Mouse (Mus musculus): Measurements from ENCODE around the gene Mob4. TPM values are rescaled to one million over a fixed set of nuclear protein-coding genes. Genes with fewer than 3 reads are reported as not detected.
A peak's percentile ranks its signal among the peaks of the same experiment; 100 is the strongest.

The Mob4 gene
- polyA plus RNA-seq, 1 experiment = 39.8 TPM

- TF ChIP-seq POLR2A (IDR thresholded peaks at IDR 0.05; ENCODE audit: extremely low read depth, insufficient read depth, low read length) (no peak), CTCF (IDR thresholded peaks at IDR 0.05; ENCODE audit: extremely low read depth, insufficient read depth, low read length) (no peak)
- H3K4me3 ChIP-seq (ENCODE audit: insufficient read depth, low read length) = no peak overlapping the region
- H3K4me1 ChIP-seq (ENCODE audit: control insufficient read depth, insufficient read depth, low read length) = no peaks in the 10 kb centered on the region
- no peak overlapping the region for H3K27ac ChIP-seq (ENCODE audit: insufficient read depth, low read length)
Measured at GRCm38 (mm10) chr1:55194064-55194915, 63.3 kb downstream of the Mob4 start.

DNA sequence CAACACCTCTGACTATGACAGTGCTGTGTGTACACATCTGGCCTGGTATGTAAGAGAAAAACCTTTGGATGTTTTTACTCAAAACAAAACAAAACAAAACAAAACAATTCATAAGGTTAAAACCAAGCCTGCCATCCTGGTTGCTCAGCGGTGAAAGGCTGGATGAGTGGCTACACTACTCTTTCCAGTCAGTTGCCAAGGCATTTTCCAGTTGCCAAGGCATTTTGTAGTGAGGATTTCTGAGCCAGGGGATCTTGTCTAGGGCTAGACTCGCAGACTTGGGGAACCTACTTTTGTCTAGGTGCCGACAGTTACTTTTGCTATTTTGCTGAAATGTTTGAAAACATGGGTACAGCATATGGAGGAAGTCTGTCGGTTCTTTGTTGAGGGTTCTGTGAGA is 64.0 kb downstream of the Mob4 start:
- Histone ChIP-seq H3K4me1 (ENCODE audit: control insufficient read depth, insufficient read depth, low read length) (no peaks in the 10 kb centered on the region), H3K27ac (ENCODE audit: insufficient read depth, low read length) (no peak overlapping the region), H3K4me3 (ENCODE audit: insufficient read depth, low read length) (no peak overlapping the region)
- TF ChIP-seq CTCF (IDR thresholded peaks at IDR 0.05; ENCODE audit: extremely low read depth, insufficient read depth, low read length) = no peak
- TF ChIP-seq POLR2A (IDR thresholded peaks at IDR 0.05; ENCODE audit: extremely low read depth, insufficient read depth, low read length) = no peak

DNA sequence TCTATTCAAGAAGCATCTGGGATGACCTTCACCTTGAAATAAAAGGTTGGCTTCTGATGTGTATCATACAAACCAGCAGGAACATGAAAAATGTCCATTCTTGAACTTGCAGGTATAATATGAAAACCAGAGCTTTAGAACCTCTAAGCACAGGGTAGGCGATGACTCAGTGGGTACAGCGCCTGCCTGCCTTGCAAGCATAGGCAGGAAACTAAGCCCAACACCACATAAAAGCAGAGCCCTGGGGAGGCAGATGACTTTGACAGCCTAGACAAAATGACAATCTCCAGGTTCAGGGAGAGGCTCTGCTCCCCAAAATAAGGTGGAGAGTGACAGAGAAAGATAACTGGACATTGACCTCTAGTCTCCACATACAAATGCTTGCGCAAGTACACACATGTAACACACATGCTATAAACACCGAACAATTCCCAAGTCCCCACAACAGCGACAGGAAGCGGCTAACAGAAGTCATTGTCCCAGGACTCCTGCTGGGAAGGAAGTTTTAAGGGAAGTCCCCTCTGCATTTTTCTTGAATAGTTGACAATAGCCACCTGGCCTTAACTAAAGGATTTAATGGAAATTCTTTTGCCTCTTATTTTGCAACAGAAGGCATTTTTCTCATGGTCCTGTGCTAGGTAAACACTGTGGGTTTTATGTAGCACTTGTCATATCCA is 65.4 kb downstream of the Mob4 start:
- H3K4me1 ChIP-seq (ENCODE audit: control insufficient read depth, insufficient read depth, low read length) = no peaks in the 10 kb centered on the region
- H3K27ac ChIP-seq (ENCODE audit: insufficient read depth, low read length) = no peak overlapping the region
- H3K4me3 ChIP-seq (ENCODE audit: insufficient read depth, low read length) = no peak overlapping the region
- TF ChIP-seq POLR2A (IDR thresholded peaks at IDR 0.05; ENCODE audit: extremely low read depth, insufficient read depth, low read length) (no peak), CTCF (IDR thresholded peaks at IDR 0.05; ENCODE audit: extremely low read depth, insufficient read depth, low read length) (no peak)

GRCm38 (mm10) chr1:55198719-55199118 is 67.7 kb downstream of the Mob4 start:
- no peak overlapping the region for H3K27ac ChIP-seq (ENCODE audit: insufficient read depth, low read length)
- TF ChIP-seq CTCF (IDR thresholded peaks at IDR 0.05; ENCODE audit: extremely low read depth, insufficient read depth, low read length) (no peak), POLR2A (IDR thresholded peaks at IDR 0.05; ENCODE audit: extremely low read depth, insufficient read depth, low read length) (no peak)
- H3K4me1 ChIP-seq (ENCODE audit: control insufficient read depth, insufficient read depth, low read length) = peaks cover 1% of the 10 kb centered on the region; the same call in 1 of the 2 replicates
- no peak overlapping the region for H3K4me3 ChIP-seq (ENCODE audit: insufficient read depth, low read length)

DNA sequence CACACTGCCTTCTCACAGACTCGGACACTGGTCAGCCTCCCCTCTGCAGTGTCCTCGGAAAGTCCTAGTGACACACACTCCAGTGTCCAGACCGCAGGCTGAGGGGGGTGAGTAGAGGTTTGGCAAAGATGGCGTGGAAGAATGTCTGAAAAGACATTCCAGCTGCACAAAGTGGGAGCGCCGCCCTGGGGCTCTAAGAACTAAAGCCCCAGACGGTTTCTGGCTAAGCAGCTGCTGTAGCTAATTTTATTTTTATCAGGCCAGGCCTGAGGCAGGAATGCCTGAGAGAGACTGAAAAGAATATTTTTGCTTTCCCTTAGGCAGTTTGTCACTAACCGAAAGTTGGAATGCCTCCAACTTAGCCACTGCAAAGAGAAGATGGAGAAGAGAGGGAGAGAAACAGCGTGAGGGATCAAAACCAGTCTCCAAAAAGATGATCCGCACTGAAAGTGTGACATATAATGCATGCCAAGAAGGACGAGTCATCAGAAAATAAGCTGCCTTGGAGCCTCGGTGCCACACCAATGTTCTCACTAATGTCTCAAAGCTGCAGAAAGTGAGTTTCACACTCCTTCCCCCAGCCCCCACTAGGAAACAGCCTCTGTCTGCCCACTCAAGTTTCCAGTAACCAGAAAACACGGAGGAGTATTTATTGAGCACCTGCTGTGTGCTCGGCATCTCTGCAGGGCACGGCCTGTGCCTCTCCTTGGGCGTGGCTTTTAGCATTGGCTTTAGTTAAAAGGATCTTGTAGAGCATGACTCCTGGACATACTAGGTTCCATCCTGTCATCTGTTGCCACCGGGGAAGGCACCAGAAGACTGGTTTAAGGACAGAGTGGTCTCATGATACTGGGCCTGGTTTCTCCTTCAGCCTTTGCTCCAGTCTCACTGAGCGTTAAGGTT is 71.1 kb downstream of the Mob4 start:
- H3K27ac ChIP-seq (ENCODE audit: insufficient read depth, low read length) = 0 out of 2 replicates have a peak overlapping the region, but pooled peaks have one; percentile 19
- peaks cover 1% of the 10 kb centered on the region; the same call in 1 of the 2 replicates for H3K4me1 ChIP-seq (ENCODE audit: control insufficient read depth, insufficient read depth, low read length)
- TF ChIP-seq POLR2A (IDR thresholded peaks at IDR 0.05; ENCODE audit: extremely low read depth, insufficient read depth, low read length) (no peak), CTCF (IDR thresholded peaks at IDR 0.05; ENCODE audit: extremely low read depth, insufficient read depth, low read length) (no peak)
- H3K4me3 ChIP-seq (ENCODE audit: insufficient read depth, low read length) = no peak overlapping the region

Other genes starting within 250 kb of the Mob4 start
- 16.5 and 18.3 TPM in 2 replicates for gene Ankrd44, start 204.8 kb upstream of the Mob4 start, polyA plus RNA-seq (2012; rRNA removed)
- 172 and 177 TPM in 2 replicates for gene Sf3b1, start 103.8 kb upstream of the Mob4 start, polyA plus RNA-seq (2012; rRNA removed)
- 29.1 and 34.7 TPM in 2 replicates for gene Coq10b, start 78.5 kb upstream of the Mob4 start, polyA plus RNA-seq (2012; rRNA removed)
- 141 and 142 TPM in 2 replicates for gene Hspe1, start 43.1 kb upstream of the Mob4 start, polyA plus RNA-seq (2012; rRNA removed)
- 97.7 and 98.4 TPM in 2 replicates for gene Hspd1, start 43.0 kb upstream of the Mob4 start, polyA plus RNA-seq (2012; rRNA removed)
- 20.8 TPM in 2 replicates for gene Rftn2, start 95.6 kb downstream of the Mob4 start, polyA plus RNA-seq (2012; rRNA removed)
- 4.1 TPM in 2 replicates for gene Mars2, start 105.9 kb downstream of the Mob4 start, polyA plus RNA-seq (2012; rRNA removed)
- gene Boll, start 232.2 kb downstream of the Mob4 start, polyA plus RNA-seq (2012; rRNA removed) = not detected in 2 replicates

Measured in cortical plate, adult 2 months (tissue).